Mouse (Mus musculus) thymus, adult 2 months (tissue): ENCODE data around the gene Mrps18c.

Experiments used
- CTCF ChIP-seq: fragments of 200-500 bp; IDR thresholded peaks from 2 replicates; pipeline ENCODE4 v1.5.1; 2012; ENCODE audit warnings: mild to moderate bottlenecking, control low read depth, low read length, moderate library complexity, borderline replicate concordance; ENCODE audit not compliant: control insufficient read depth, poor library complexity, insufficient read depth; ENCODE audit errors: extremely low read depth
- POLR2A ChIP-seq: fragments of 200-500 bp; IDR thresholded peaks from 2 replicates; pipeline ENCODE4 v1.6.1; 2012; ENCODE audit warnings: mild to moderate bottlenecking, low read length, control low read depth, moderate library complexity; ENCODE audit not compliant: control insufficient read depth, poor library complexity, insufficient read depth; ENCODE audit errors: extremely low read depth

- no peak for TF ChIP-seq POLR2A
- TF ChIP-seq CTCF, result no peak
These were observed 39.5 kb downstream of the Mrps18c start for GRCm38 (mm10) chr5:100837907-100838306.
